18 mouse cellular contexts compared by ENCODE assay signal in genomic region chr9:78166694-78167452, GRCm38 (mm10). TPM values are rescaled to one million over a fixed set of nuclear protein-coding genes. Genes with fewer than 3 reads are reported as not detected.
DNase-seq lines count a peak whose midpoint lies in the region.
"Had no signal": no experiment of that assay in that cellular context is flagged by ENCODE, and none has a peak within 500 bp of the region (broad histone marks: within the 10 kb centered on the region; RNA-seq: fewer than 3 reads in every experiment).

No protein-coding gene starts in this region.

- DNase-seq in heart, embryonic 10.5 days (ENCODE audit: low spot score), result no peak
- DNase-seq in heart, adult 18-20 months, result no peak
- peak; percentile 20 for DNase-seq in thymus, postnatal 4 days
- no peak for DNase-seq in thymus, postnatal 10 days (ENCODE audit: low spot score in 2 of 2)
- DNase-seq in liver, result peak; percentile 40
- peak; percentile 43 for DNase-seq in yolk sac, embryonic 10.5 days (ENCODE audit: low spot score)
- no peak for DNase-seq in gastrocnemius, postnatal 4 days (ENCODE audit: low spot score in 2 of 2)
- no peak for DNase-seq in spleen, postnatal 36 days (ENCODE audit: low spot score in 2 of 2)
- DNase-seq: cerebellum, adult 11-12 months; forebrain, postnatal 0 days; kidney, adult 2 months; lung, adult 18-20 months; lung, postnatal 4 days; right cerebral cortex, postnatal 4 days had no signal

- peak overlapping the region; percentile 56 for H3K27ac ChIP-seq in heart, embryonic 10.5 days
- H3K27ac ChIP-seq: embryonic facial prominence, embryonic 15.5 days; hindbrain, embryonic 12.5 days; layer of hippocampus, adult 2 months; neural tube, embryonic 13.5 days had no signal

- H3K36me3 ChIP-seq in heart, embryonic 10.5 days, result peaks cover 51% of the 10 kb centered on the region

- 0 out of 2 replicates have a peak overlapping the region, but pooled peaks have one; percentile 8 for H3K4me3 ChIP-seq in heart, embryonic 10.5 days
- H3K4me3 ChIP-seq: embryonic facial prominence, embryonic 15.5 days; hindbrain, embryonic 12.5 days; layer of hippocampus, adult 2 months; neural tube, embryonic 13.5 days had no signal

- 54% methylated on average over 19 of the region's 19 CpGs for WGBS in heart, embryonic 10.5 days

- peaks cover 24% of the 10 kb centered on the region for H3K4me1 ChIP-seq in heart, embryonic 10.5 days
- H3K4me1 ChIP-seq: embryonic facial prominence, embryonic 15.5 days; hindbrain, embryonic 12.5 days; neural tube, embryonic 13.5 days had no signal

- no peaks in the 10 kb centered on the region for H3K27me3 ChIP-seq in heart, embryonic 10.5 days (ENCODE audit: insufficient read depth, poor library complexity, severe bottlenecking)
- H3K27me3 ChIP-seq: embryonic facial prominence, embryonic 15.5 days; hindbrain, embryonic 12.5 days; neural tube, embryonic 13.5 days had no signal

- no peaks in the 10 kb centered on the region for H3K9me3 ChIP-seq in heart, embryonic 10.5 days
- H3K9me3 ChIP-seq: embryonic facial prominence, embryonic 15.5 days; hindbrain, embryonic 12.5 days; neural tube, embryonic 13.5 days had no signal

RNA-seq across cellular contexts. Expression of gene Gsta4, which starts 15.7 kb away (rescaled TPM):
- polyA plus RNA-seq in heart, embryonic 10.5 days (2016; fragmentation: Nextera tagmentation; extraction: Ambion mirVana), result 81.1 and 88.3 TPM in 2 replicates
- 100 to 1,000 TPM; 125 to 127 TPM for total RNA-seq in heart, adult 18-20 months (2021)
- total RNA-seq in gastrocnemius, postnatal 4 days (2021), result 1 to 10 TPM; 7.1 to 8.6 TPM

RNA-seq across cellular contexts. Expression of gene Ick, which starts 57.9 kb away (rescaled TPM):
- polyA plus RNA-seq in heart, embryonic 10.5 days (2016; fragmentation: Nextera tagmentation; extraction: Ambion mirVana), result 17.2 and 21.5 TPM in 2 replicates
- total RNA-seq in heart, adult 18-20 months (2021), result 10 to 100 TPM; 10.7 to 12.2 TPM
- total RNA-seq in gastrocnemius, postnatal 4 days (2021), result 10 to 100 TPM; 26.0 to 31.0 TPM

RNA-seq across cellular contexts. Expression of gene Fbxo9, which starts 58.0 kb away (rescaled TPM):
- polyA plus RNA-seq in heart, embryonic 10.5 days (2016; fragmentation: Nextera tagmentation; extraction: Ambion mirVana), result 28.5 and 30.6 TPM in 2 replicates
- total RNA-seq in heart, adult 18-20 months (2021), result 10 to 100 TPM; 32.0 to 33.2 TPM
- 10 to 100 TPM; 48.1 to 49.1 TPM for total RNA-seq in gastrocnemius, postnatal 4 days (2021)

Comparison
In these comparisons a context has a peak if more than half of its experiments do, and no peak if none do; other contexts are left out.
1. DNase-seq: peak in thymus, postnatal 4 days (single experiment), liver (single experiment) and yolk sac, embryonic 10.5 days (single experiment); none in heart, embryonic 10.5 days (single experiment), heart, adult 18-20 months (0 of 2), thymus, postnatal 10 days (0 of 2), gastrocnemius, postnatal 4 days (0 of 2) and spleen, postnatal 36 days (0 of 2).
2. RNA of gene Gsta4, which starts 15.7 kb away (total RNA-seq): 125 to 127 TPM in heart, adult 18-20 months; 7.1 to 8.6 TPM in gastrocnemius, postnatal 4 days; every median in the first group is over 10 times any median in the second.